Mouse (Mus musculus) liver, embryonic 14.5 days (tissue): ENCODE measurements around the gene Fxr2.

Experiments used
- CTCF ChIP-seq: IDR thresholded peaks from 2 replicates; pipeline ENCODE4 v1.5.1; 2016; ENCODE audit warnings: antibody characterized with exemption, low read depth, control low read depth
- EP300 ChIP-seq: IDR thresholded peaks from 2 replicates; pipeline ENCODE4 v1.6.1; 2016; ENCODE audit warnings: antibody characterized with exemption, low read depth

- no peak for TF ChIP-seq CTCF
- TF ChIP-seq EP300, result no peak
Measured at GRCm38 (mm10) chr11:69603516-69603915, 29.3 kb upstream of the Fxr2 start.
